16 mouse cellular contexts compared by ENCODE assay signal in genomic region chr8:93976446-93977211, GRCm38 (mm10). TPM values are rescaled to one million over a fixed set of nuclear protein-coding genes. Genes with fewer than 3 reads are reported as not detected.
DNase-seq lines count a peak whose midpoint lies in the region; ATAC-seq and TF ChIP-seq lines count a peak whose summit lies in the region.
"Had no signal": no experiment of that assay in that cellular context is flagged by ENCODE, and none has a peak within 500 bp of the region (broad histone marks: within the 10 kb centered on the region; RNA-seq: fewer than 3 reads in every experiment).

No protein-coding gene starts in this region.

- TF ChIP-seq CTCF in liver, adult 2 months (IDR thresholded peaks at IDR 0.05; ENCODE audit: low read depth, low read length), result no peak
- TF ChIP-seq CTCF in MEL (IDR thresholded peaks at IDR 0.05 in 2 of 3, conservative IDR thresholded peaks at IDR 0.05 in 1 of 3; ENCODE audit: control insufficient read depth in 1 of 3, insufficient read depth in 1 of 3, low read depth in 2 of 3, low read length in 3 of 3, poor library complexity in 1 of 3, severe bottlenecking in 1 of 3), result peak in 1 of 3 experiments; percentile 38; a peak in 2 of 6 replicates

- H3K9ac ChIP-seq in heart, embryonic 13.5 days, result no peak overlapping the region
- no peak overlapping the region for H3K9ac ChIP-seq in liver, adult 2 months (ENCODE audit: low read depth, low read length)
- no peak overlapping the region for H3K9ac ChIP-seq in liver, embryonic 12.5 days
- H3K9ac ChIP-seq in MEL (ENCODE audit: control insufficient read depth, low read depth, low read length, poor library complexity, severe bottlenecking), result no peak overlapping the region
- H3K9ac ChIP-seq in midbrain, embryonic 11.5 days (ENCODE audit: low read length), result no peak overlapping the region
- H3K9ac ChIP-seq: embryonic facial prominence, embryonic 13.5 days; midbrain, embryonic 12.5 days had no signal

- ATAC-seq in heart, embryonic 13.5 days (ENCODE audit: extremely low read depth, insufficient number of reproducible peaks, low FRiP score, low TSS enrichment), result no peak
- ATAC-seq in liver, embryonic 12.5 days, result no peak
- ATAC-seq in midbrain, embryonic 11.5 days (ENCODE audit: low FRiP score), result no peak

- intact Hi-C loops in heart, postnatal 36 days (cut with DNase I), result no loop called here
- intact Hi-C loops in heart, postnatal 10 days (cut with DNase I), result no loop called here

- WGBS in heart, embryonic 13.5 days, result 78% methylated on average over 6 of the region's 6 CpGs
- 73% methylated on average over 6 of the region's 6 CpGs for WGBS in liver, adult 2 months
- 87% methylated on average over 6 of the region's 6 CpGs for WGBS in liver, embryonic 12.5 days (ENCODE audit: insufficient replicate concordance)
- 91% methylated on average over 6 of the region's 6 CpGs for WGBS in midbrain, embryonic 11.5 days

- TF ChIP-seq EP300 in MEL (IDR thresholded peaks at IDR 0.05; ENCODE audit: low read depth in 1 of 2, low read length in 2 of 2), result no peak

- DNase-seq in heart, postnatal 36 days, result no peak
- DNase-seq in liver, adult 2 months (ENCODE audit: extremely low read depth, low read depth, low spot score), result peak; percentile 37
- no peak for DNase-seq in MEL (ENCODE audit: low read depth, low spot score)
- DNase-seq in heart, postnatal 10 days, result peak; percentile 42 to 44
- DNase-seq in midbrain, embryonic 11.5 days (ENCODE audit: low spot score, missing footprints), result no peak
- DNase-seq: adrenal gland, adult 2 months; cerebellum, adult 9-11 months; gastrocnemius, postnatal 36 days; thymus, adult 2 months had no signal

- H3K4me2 ChIP-seq in heart, embryonic 13.5 days, result no peak overlapping the region
- H3K4me2 ChIP-seq in liver, embryonic 12.5 days, result no peak overlapping the region
- no peak overlapping the region for H3K4me2 ChIP-seq in midbrain, embryonic 11.5 days
- H3K4me2 ChIP-seq: embryonic facial prominence, embryonic 13.5 days; midbrain, embryonic 12.5 days had no signal

- H3K9me3 ChIP-seq in heart, embryonic 13.5 days, result no peaks in the 10 kb centered on the region
- H3K9me3 ChIP-seq in liver, embryonic 12.5 days (replicated peaks), result no peaks in the 10 kb centered on the region
- H3K9me3 ChIP-seq in MEL (replicated peaks; ENCODE audit: insufficient read depth, low read length), result no peaks in the 10 kb centered on the region
- H3K9me3 ChIP-seq in midbrain, embryonic 11.5 days (ENCODE audit: control insufficient read depth, low read length), result no peaks in the 10 kb centered on the region
- H3K9me3 ChIP-seq: embryonic facial prominence, embryonic 13.5 days; limb, embryonic 10.5 days; midbrain, embryonic 12.5 days had no signal

- no peak for TF ChIP-seq POLR2A in liver, adult 2 months (IDR thresholded peaks at IDR 0.05; ENCODE audit: extremely low read depth, insufficient read depth, low read length)
- no peak for TF ChIP-seq POLR2A in MEL (IDR thresholded peaks at IDR 0.05; ENCODE audit: control insufficient read depth in 1 of 2, insufficient read depth in 1 of 2, low read depth in 1 of 2, low read length in 2 of 2, poor library complexity in 1 of 2)

- TF ChIP-seq RAD21 in MEL (IDR thresholded peaks at IDR 0.05; ENCODE audit: low read depth, low read length), result no peak; the same call in none of the 2 replicates

- H3K27me3 ChIP-seq in heart, embryonic 13.5 days (replicated peaks), result no peaks in the 10 kb centered on the region
- H3K27me3 ChIP-seq in liver, adult 2 months (ENCODE audit: control insufficient read depth, insufficient read depth, low read length), result no peaks in the 10 kb centered on the region
- H3K27me3 ChIP-seq in liver, embryonic 12.5 days (replicated peaks), result no peaks in the 10 kb centered on the region
- no peaks in the 10 kb centered on the region for H3K27me3 ChIP-seq in MEL (ENCODE audit: control insufficient read depth in 1 of 2, insufficient read depth in 2 of 2, low read length in 2 of 2)
- no peaks in the 10 kb centered on the region for H3K27me3 ChIP-seq in midbrain, embryonic 11.5 days (ENCODE audit: control insufficient read depth, insufficient read depth, low read length)
- H3K27me3 ChIP-seq: embryonic facial prominence, embryonic 13.5 days; midbrain, embryonic 12.5 days had no signal

- H3K79me2 ChIP-seq in liver, adult 2 months (ENCODE audit: control insufficient read depth, insufficient read depth, low read length), result no peaks in the 10 kb centered on the region
- H3K79me2 ChIP-seq in MEL (ENCODE audit: control insufficient read depth, insufficient read depth, low read length, poor library complexity), result no peaks in the 10 kb centered on the region

- peaks cover 96% of the 10 kb centered on the region for H3K36me3 ChIP-seq in heart, embryonic 13.5 days
- peaks cover 76% of the 10 kb centered on the region for H3K36me3 ChIP-seq in liver, adult 2 months (ENCODE audit: control insufficient read depth, insufficient read depth, low read length)
- peaks cover 98% of the 10 kb centered on the region for H3K36me3 ChIP-seq in liver, embryonic 12.5 days
- H3K36me3 ChIP-seq in MEL (ENCODE audit: control insufficient read depth in 1 of 2, insufficient read depth in 2 of 2, low read length in 2 of 2), result peaks cover 0 to 31% of the 10 kb centered on the region in 2 experiments; a peak in 2 of 4 replicates
- peaks cover 33% of the 10 kb centered on the region for H3K36me3 ChIP-seq in midbrain, embryonic 11.5 days (ENCODE audit: control insufficient read depth, insufficient read depth, low read length)

- no peak overlapping the region for H3K4me3 ChIP-seq in heart, embryonic 13.5 days
- no peak overlapping the region for H3K4me3 ChIP-seq in liver, adult 2 months (ENCODE audit: insufficient read depth, low read depth, low read length)
- H3K4me3 ChIP-seq in liver, embryonic 12.5 days, result no peak overlapping the region
- no peak overlapping the region for H3K4me3 ChIP-seq in MEL (ENCODE audit: control insufficient read depth in 1 of 2, insufficient read depth in 1 of 2, low read depth in 2 of 2, low read length in 2 of 2)
- H3K4me3 ChIP-seq in midbrain, embryonic 11.5 days (ENCODE audit: low read depth, low read length), result no peak overlapping the region
- H3K4me3 ChIP-seq: embryonic facial prominence, embryonic 13.5 days; limb, embryonic 10.5 days; midbrain, embryonic 12.5 days; myocyte had no signal

- H3K27ac ChIP-seq in heart, embryonic 13.5 days (replicated peaks), result 0 out of 2 replicates have a peak overlapping the region, but pooled peaks have one; percentile 5
- peak overlapping the region; percentile 47 for H3K27ac ChIP-seq in liver, adult 2 months (replicated peaks; ENCODE audit: insufficient read depth, low read depth, low read length)
- no peak overlapping the region for H3K27ac ChIP-seq in liver, embryonic 12.5 days
- H3K27ac ChIP-seq in MEL (ENCODE audit: control insufficient read depth, low read depth, low read length), result no peak overlapping the region
- H3K27ac ChIP-seq in midbrain, embryonic 11.5 days (ENCODE audit: low read depth, low read length), result no peak overlapping the region
- H3K27ac ChIP-seq: embryonic facial prominence, embryonic 13.5 days; limb, embryonic 10.5 days; macrophage; midbrain, embryonic 12.5 days had no signal

- H3K4me1 ChIP-seq in heart, embryonic 13.5 days, result no peaks in the 10 kb centered on the region; the same call in 1 of the 2 replicates
- peaks cover 17% of the 10 kb centered on the region for H3K4me1 ChIP-seq in liver, adult 2 months (ENCODE audit: control insufficient read depth, insufficient read depth, low read length)
- H3K4me1 ChIP-seq in liver, embryonic 12.5 days, result no peaks in the 10 kb centered on the region
- no peaks in the 10 kb centered on the region for H3K4me1 ChIP-seq in MEL (ENCODE audit: control insufficient read depth in 1 of 2, insufficient read depth in 2 of 2, low read length in 2 of 2)
- no peaks in the 10 kb centered on the region for H3K4me1 ChIP-seq in midbrain, embryonic 11.5 days (ENCODE audit: control insufficient read depth, insufficient read depth, low read length)
- H3K4me1 ChIP-seq: embryonic facial prominence, embryonic 13.5 days; limb, embryonic 10.5 days; midbrain, embryonic 12.5 days had no signal

TF ChIP-seq in MEL, 35 proteins besides CTCF, POLR2A, EP300 and RAD21:
- TF ChIP-seq SIN3A (IDR thresholded peaks at IDR 0.05; ENCODE audit: low read length), result no peak
- TF ChIP-seq SMC3 (IDR thresholded peaks at IDR 0.05; ENCODE audit: low read depth, low read length), result peak; percentile 20; the same call in 1 of the 2 replicates
TF ChIP-seq in MEL: peak in this region for 1.

RNA-seq across cellular contexts. Expression of gene Amfr, which starts 36.0 kb away (rescaled TPM):
- polyA plus RNA-seq in heart, embryonic 13.5 days (2015; fragmentation: Nextera tagmentation; extraction: Ambion mirVana), result 41.8 and 44.8 TPM in 2 replicates
- 100 to 1,000 TPM; 124 to 131 TPM for total RNA-seq in heart, postnatal 36 days (2021)
- total RNA-seq in liver, adult 2 months (2014; rRNA removed), result 239 and 281 TPM in 2 replicates
- polyA plus RNA-seq in liver, adult 2 months (2012; rRNA removed), result 263 and 284 TPM in 2 replicates
- 78.1 and 79.9 TPM in 2 replicates for polyA plus RNA-seq in liver, embryonic 12.5 days (2016; fragmentation: Nextera tagmentation; extraction: Ambion mirVana)
- 82.7 and 90.0 TPM in 2 replicates for total RNA-seq in MEL (2012; rRNA removed)
- 100 to 1,000 TPM in 1 of 2 experiments, 10 to 100 TPM in 1; 80.1 to 292 TPM for polyA plus RNA-seq in MEL (2012; ENCODE audit: insufficient read depth in 1 of 2, insufficient read length in 2 of 2, low read depth in 1 of 2, low replicate concordance in 2 of 2, missing spikeins in 1 of 2)
- 100 to 1,000 TPM; 125 to 126 TPM for total RNA-seq in heart, postnatal 10 days (2021)
- 56.8 and 64.7 TPM in 2 replicates for polyA plus RNA-seq in midbrain, embryonic 11.5 days (2014; fragmentation: Nextera tagmentation; extraction: Ambion mirVana)

Comparison
In these comparisons a context has a peak if more than half of its experiments do, and no peak if none do; other contexts are left out.
1. H3K27ac ChIP-seq: peak in heart, embryonic 13.5 days (single experiment) and liver, adult 2 months (single experiment); none in liver, embryonic 12.5 days (single experiment), MEL (single experiment) and midbrain, embryonic 11.5 days (single experiment).
2. DNase-seq: peak in liver, adult 2 months (single experiment) and heart, postnatal 10 days (2 of 2); none in heart, postnatal 36 days (0 of 2), MEL (single experiment) and midbrain, embryonic 11.5 days (single experiment).